Mouse (Mus musculus): ENCODE data around the gene 1700001O22Rik. TPM values are rescaled to one million over a fixed set of nuclear protein-coding genes. Genes with fewer than 3 reads are reported as not detected.

1700001O22Rik gene
- polyA plus RNA-seq, 1 experiment from 2014 or later = 3.7 TPM

- WGBS = 13% methylated on average over 5 of the region's 5 CpGs
- Histone ChIP-seq H3K27me3 (no peaks in the 10 kb centered on the region), H3K9ac (0 out of 2 replicates have a peak overlapping the region, but pooled peaks have one; percentile 12), H3K9me3 (replicated peaks) (no peaks in the 10 kb centered on the region), H3K4me1 (peaks cover 54% of the 10 kb centered on the region), H3K27ac (replicated peaks) (peak overlapping the region; percentile 96), H3K4me3 (replicated peaks) (no peak overlapping the region), H3K4me2 (replicated peaks) (peak overlapping the region; percentile 25), H3K36me3 (no peaks in the 10 kb centered on the region)
- peak; percentile 68; the same call in 1 of the 2 replicates for ATAC-seq (ENCODE audit: insufficient number of reproducible peaks, low FRiP score, low TSS enrichment, low read depth)
These were observed 30.2 kb upstream of the 1700001O22Rik start for GRCm38 (mm10) chr2:30833644-30834043.

- Histone ChIP-seq H3K36me3 (peaks cover 15% of the 10 kb centered on the region), H3K4me3 (replicated peaks) (no peak within 1 kb of the TSS), H3K4me2 (replicated peaks) (no peak within 1 kb of the TSS), H3K9me3 (replicated peaks) (no peaks in the 10 kb centered on the region), H3K27me3 (no peaks in the 10 kb centered on the region), H3K27ac (replicated peaks) (no peak within 1 kb of the TSS), H3K4me1 (peaks cover 51% of the 10 kb centered on the region), H3K9ac (no peak within 1 kb of the TSS)
- WGBS = 16% methylated on average over 4 of the region's 4 CpGs
- no peak for ATAC-seq (ENCODE audit: insufficient number of reproducible peaks, low FRiP score, low TSS enrichment, low read depth)
These were observed 26.9 kb upstream of the 1700001O22Rik start, which contains the start of gene Asb6 for GRCm38 (mm10) chr2:30830283-30830795. Asb6 (minus strand) TSS chr2:30830333.

- H3K27ac ChIP-seq (replicated peaks) = no peak overlapping the region
- WGBS = 32% methylated on average over 5 of the region's 5 CpGs
- H3K36me3 ChIP-seq = peaks cover 25% of the 10 kb centered on the region
- H3K9me3 ChIP-seq (replicated peaks) = no peaks in the 10 kb centered on the region
- H3K4me1 ChIP-seq = peaks cover 42% of the 10 kb centered on the region
- no peak overlapping the region for H3K4me3 ChIP-seq (replicated peaks)
- no peaks in the 10 kb centered on the region for H3K27me3 ChIP-seq
- no peak overlapping the region for H3K4me2 ChIP-seq (replicated peaks)
- H3K9ac ChIP-seq = no peak overlapping the region
- ATAC-seq (ENCODE audit: insufficient number of reproducible peaks, low FRiP score, low TSS enrichment, low read depth) = no peak
These were observed 25.9 kb upstream of the 1700001O22Rik start for GRCm38 (mm10) chr2:30829315-30829714.

GRCm38 (mm10) chr2:30827749-30828475 is 24.5 kb upstream of the 1700001O22Rik start:
- peak overlapping the region; percentile 89 for H3K4me2 ChIP-seq (replicated peaks)
- H3K36me3 ChIP-seq = peaks cover 39% of the 10 kb centered on the region
- H3K9ac ChIP-seq = peak overlapping the region; percentile 93
- peak overlapping the region; percentile 79 for H3K27ac ChIP-seq (replicated peaks)
- peak; percentile 83 for ATAC-seq (ENCODE audit: insufficient number of reproducible peaks, low FRiP score, low TSS enrichment, low read depth)
- peaks cover 39% of the 10 kb centered on the region for H3K4me1 ChIP-seq
- WGBS = under 1% methylated on average over 63 of the region's 63 CpGs
- H3K4me3 ChIP-seq (replicated peaks) = peak overlapping the region; percentile 84
- H3K27me3 ChIP-seq = no peaks in the 10 kb centered on the region
- no peaks in the 10 kb centered on the region for H3K9me3 ChIP-seq (replicated peaks)

- ATAC-seq (ENCODE audit: insufficient number of reproducible peaks, low FRiP score, low TSS enrichment, low read depth) = no peak
- 32% methylated on average over 26 of the region's 26 CpGs for WGBS
- Histone ChIP-seq H3K36me3 (peaks cover 47% of the 10 kb centered on the region), H3K9me3 (replicated peaks) (no peaks in the 10 kb centered on the region), H3K4me2 (replicated peaks) (peak overlapping the region; percentile 89), H3K4me3 (replicated peaks) (peak overlapping the region; percentile 84), H3K27ac (replicated peaks) (peak overlapping the region; percentile 79), H3K27me3 (no peaks in the 10 kb centered on the region), H3K9ac (peak overlapping the region; percentile 93), H3K4me1 (peaks cover 43% of the 10 kb centered on the region)
These were observed 23.6 kb upstream of the 1700001O22Rik start for GRCm38 (mm10) chr2:30826825-30827748.

- H3K4me3 ChIP-seq (replicated peaks) = no peak overlapping the region
- H3K9me3 ChIP-seq (replicated peaks) = no peaks in the 10 kb centered on the region
- peak overlapping the region; percentile 44; the same call in 1 of the 2 replicates for H3K27ac ChIP-seq (replicated peaks)
- H3K4me1 ChIP-seq = peaks cover 40% of the 10 kb centered on the region
- no peak overlapping the region for H3K9ac ChIP-seq
- WGBS = 66% methylated on average over 13 of the region's 13 CpGs
- ATAC-seq (ENCODE audit: insufficient number of reproducible peaks, low FRiP score, low TSS enrichment, low read depth) = peak; percentile 58
- H3K27me3 ChIP-seq = no peaks in the 10 kb centered on the region
- no peak overlapping the region for H3K4me2 ChIP-seq (replicated peaks)
- H3K36me3 ChIP-seq = peaks cover 79% of the 10 kb centered on the region
These were observed 20.1 kb upstream of the 1700001O22Rik start for GRCm38 (mm10) chr2:30823385-30824153.

GRCm38 (mm10) chr2:30822460-30822859 is 19.0 kb upstream of the 1700001O22Rik start:
- no peak overlapping the region; the same call in 1 of the 2 replicates for H3K27ac ChIP-seq (replicated peaks)
- ATAC-seq (ENCODE audit: insufficient number of reproducible peaks, low FRiP score, low TSS enrichment, low read depth) = no peak
- WGBS = 85% methylated on average over 8 of the region's 8 CpGs
- peaks cover 88% of the 10 kb centered on the region for H3K36me3 ChIP-seq
- H3K4me3 ChIP-seq (replicated peaks) = no peak overlapping the region
- H3K9me3 ChIP-seq (replicated peaks) = no peaks in the 10 kb centered on the region
- H3K27me3 ChIP-seq = no peaks in the 10 kb centered on the region
- H3K4me2 ChIP-seq (replicated peaks) = no peak overlapping the region
- H3K9ac ChIP-seq = no peak overlapping the region
- peaks cover 34% of the 10 kb centered on the region for H3K4me1 ChIP-seq

GRCm38 (mm10) chr2:30821073-30821472 is 17.6 kb upstream of the 1700001O22Rik start:
- peaks cover 88% of the 10 kb centered on the region for H3K36me3 ChIP-seq
- no peak for ATAC-seq (ENCODE audit: insufficient number of reproducible peaks, low FRiP score, low TSS enrichment, low read depth)
- WGBS = 92% methylated on average over 3 of the region's 3 CpGs
- H3K27me3 ChIP-seq = no peaks in the 10 kb centered on the region
- no peaks in the 10 kb centered on the region for H3K9me3 ChIP-seq (replicated peaks)
- H3K27ac ChIP-seq (replicated peaks) = no peak overlapping the region
- no peak overlapping the region for H3K9ac ChIP-seq
- no peak overlapping the region for H3K4me3 ChIP-seq (replicated peaks)
- H3K4me1 ChIP-seq = peaks cover 21% of the 10 kb centered on the region
- H3K4me2 ChIP-seq (replicated peaks) = no peak overlapping the region

- H3K4me1 ChIP-seq = peaks cover 21% of the 10 kb centered on the region
- no peaks in the 10 kb centered on the region for H3K27me3 ChIP-seq
- 97% methylated on average over 5 of the region's 5 CpGs for WGBS
- ATAC-seq (ENCODE audit: insufficient number of reproducible peaks, low FRiP score, low TSS enrichment, low read depth) = no peak
- no peaks in the 10 kb centered on the region for H3K9me3 ChIP-seq (replicated peaks)
- H3K9ac ChIP-seq = no peak overlapping the region
- H3K27ac ChIP-seq (replicated peaks) = no peak overlapping the region
- no peak overlapping the region for H3K4me3 ChIP-seq (replicated peaks)
- H3K4me2 ChIP-seq (replicated peaks) = no peak overlapping the region
- peaks cover 88% of the 10 kb centered on the region for H3K36me3 ChIP-seq
These were observed 16.4 kb upstream of the 1700001O22Rik start for GRCm38 (mm10) chr2:30819873-30820272.

GRCm38 (mm10) chr2:30816383-30816782 is 12.9 kb upstream of the 1700001O22Rik start:
- WGBS = 83% methylated on average over 1 of the region's 1 CpGs
- Histone ChIP-seq H3K27me3 (no peaks in the 10 kb centered on the region), H3K4me2 (replicated peaks) (no peak overlapping the region), H3K36me3 (peaks cover 85% of the 10 kb centered on the region), H3K4me3 (replicated peaks) (no peak overlapping the region), H3K27ac (replicated peaks) (no peak overlapping the region), H3K4me1 (no peaks in the 10 kb centered on the region), H3K9me3 (replicated peaks) (no peaks in the 10 kb centered on the region), H3K9ac (no peak overlapping the region)
- no peak for ATAC-seq (ENCODE audit: insufficient number of reproducible peaks, low FRiP score, low TSS enrichment, low read depth)

Measured in embryonic facial prominence, embryonic 15.5 days (tissue).